Mouse (Mus musculus) G1E (cell line): ENCODE data around the gene Srsf5. TPM values are rescaled to one million over a fixed set of nuclear protein-coding genes. Genes with fewer than 3 reads are reported as not detected.

Source experiments
- ATAC-seq: 2 replicates; pipeline ENCODE4 v1.8.0; 2016; ENCODE audit warnings: mild to moderate bottlenecking; ENCODE audit not compliant: insufficient number of reproducible peaks, poor library complexity, low FRiP score, severe bottlenecking; ENCODE audit errors: extremely low read depth
- DNase-seq: peaks from one replicate; pipeline ENCODE4 v3.0.0; 2012; ENCODE audit warnings: low spot score
- H3K27me3 ChIP-seq: 2 replicates; pipeline ENCODE4 v1.6.1; 2012; ENCODE audit warnings: mild to moderate bottlenecking, low read length, inconsistent platforms; ENCODE audit not compliant: insufficient read depth
- H3K36me3 ChIP-seq: replicated peaks from 2 replicates; pipeline ENCODE3; 2012; ENCODE audit warnings: mild to moderate bottlenecking, inconsistent platforms
- H3K4me1 ChIP-seq: 2 replicates; pipeline ENCODE4 v1.6.1; 2012; ENCODE audit warnings: low read depth, low read length, inconsistent platforms, mixed read lengths; ENCODE audit not compliant: insufficient read depth
- H3K4me3 ChIP-seq: 2 replicates; pipeline ENCODE4 v1.5.1; 2012; ENCODE audit warnings: low read depth, mild to moderate bottlenecking, inconsistent platforms, low read length, moderate library complexity, mixed read lengths
- H3K9me3 ChIP-seq: replicated peaks from 2 replicates; pipeline ENCODE4 v1.6.1; 2012; ENCODE audit warnings: inconsistent platforms
- CTCF ChIP-seq: IDR thresholded peaks from 2 replicates; pipeline ENCODE4 v1.5.1; 2012; ENCODE audit warnings: low read depth, low read length, inconsistent platforms, mixed read lengths
- GATA1 ChIP-seq: IDR thresholded peaks from 2 replicates; pipeline ENCODE4 v1.6.1; 2012; ENCODE audit warnings: borderline replicate concordance, low read length, inconsistent platforms, mixed read lengths
- GATA2 ChIP-seq: IDR thresholded peaks from 2 replicates; pipeline ENCODE4 v1.6.1; 2012; ENCODE audit warnings: low read depth, low read length, inconsistent platforms, borderline replicate concordance
- POLR2AphosphoS5 ChIP-seq: IDR thresholded peaks from 2 replicates; pipeline ENCODE4 v1.6.1; 2012; ENCODE audit warnings: low read depth, low read length, inconsistent platforms; ENCODE audit not compliant: insufficient replicate concordance
- TAL1 ChIP-seq: conservative IDR thresholded peaks from 2 replicates; pipeline ENCODE4 v1.6.1; 2012; ENCODE audit warnings: low read depth, low read length, inconsistent platforms, mixed read lengths
- polyA plus RNA-seq: library from polyadenylated mRNA; stranded (reverse); fragments of >175 nt; gene quantifications from 2 replicates; pipeline ENCODE4 v1.2.3, GENCODE M21; 2012
- total RNA-seq, 2 experiments: library from RNA; stranded (forward) in 1 of 2; stranded (reverse) in 1 of 2; fragments of 200-1000 nt in 1 of 2; fragments of >200 nt in 1 of 2; fragmentation: Nextera tagmentation in 1 of 2; gene quantifications; 2 replicates each; pipeline ENCODE4 v1.2.3; 2014 to 2017

Srsf5 gene
- total and polyA plus RNA-seq, 3 experiments, result 297 to 1,080 (median 656) TPM

GRCm38 (mm10) chr12:80986628-80987027, 41.3 kb downstream of the Srsf5 start:
- Histone ChIP-seq H3K27me3 (peaks cover 35% of the 10 kb centered on the region), H3K9me3 (0 out of 2 replicates have a peak, but pooled peaks cover 2% of the 10 kb centered on the region), H3K4me3 (no peak overlapping the region), H3K4me1 (peaks cover 10% of the 10 kb centered on the region), H3K36me3 (no peaks in the 10 kb centered on the region)
- no peak for DNase-seq
- no peak for ATAC-seq
- no peak for TF ChIP-seq TAL1
- no peak for TF ChIP-seq CTCF
- no peak for TF ChIP-seq GATA1
- no peak for TF ChIP-seq POLR2AphosphoS5
- TF ChIP-seq GATA2, result no peak

GRCm38 (mm10) chr12:80988286-80988685, 43.0 kb downstream of the Srsf5 start:
- TF ChIP-seq POLR2AphosphoS5 (no peak), GATA1 (no peak), GATA2 (no peak), CTCF (no peak), TAL1 (no peak)
- H3K4me1 ChIP-seq, result peaks cover 11% of the 10 kb centered on the region
- H3K4me3 ChIP-seq, result no peak overlapping the region
- H3K9me3 ChIP-seq, result 0 out of 2 replicates have a peak, but pooled peaks cover 2% of the 10 kb centered on the region
- H3K27me3 ChIP-seq, result peaks cover 50% of the 10 kb centered on the region
- ATAC-seq (no peak), DNase-seq (no peak)
- no peaks in the 10 kb centered on the region for H3K36me3 ChIP-seq

GRCm38 (mm10) chr12:80990901-80991445, 45.7 kb downstream of the Srsf5 start:
- Histone ChIP-seq H3K9me3 (peaks cover 9% of the 10 kb centered on the region), H3K36me3 (no peaks in the 10 kb centered on the region), H3K27me3 (peaks cover 63% of the 10 kb centered on the region), H3K4me3 (no peak overlapping the region), H3K4me1 (peaks cover 7% of the 10 kb centered on the region; the same call in 1 of the 2 replicates)
- ATAC-seq, result no peak
- TF ChIP-seq CTCF, result no peak
- TF ChIP-seq POLR2AphosphoS5, result no peak
- TF ChIP-seq GATA1, result no peak
- TF ChIP-seq GATA2, result no peak
- no peak for TF ChIP-seq TAL1
- DNase-seq, result no peak

- no peak for DNase-seq
- no peak for TF ChIP-seq TAL1
- TF ChIP-seq CTCF, result no peak
- no peak for TF ChIP-seq POLR2AphosphoS5
- TF ChIP-seq GATA2, result no peak
- TF ChIP-seq GATA1, result no peak
- Histone ChIP-seq H3K4me1 (peaks cover 7% of the 10 kb centered on the region; the same call in 1 of the 2 replicates), H3K4me3 (no peak overlapping the region), H3K9me3 (peaks cover 9% of the 10 kb centered on the region), H3K27me3 (peaks cover 64% of the 10 kb centered on the region), H3K36me3 (no peaks in the 10 kb centered on the region)
- ATAC-seq, result no peak
Observed at GRCm38 (mm10) chr12:80991806-80992205, 46.5 kb downstream of the Srsf5 start.

- Histone ChIP-seq H3K27me3 (peaks cover 72% of the 10 kb centered on the region), H3K9me3 (peaks cover 9% of the 10 kb centered on the region), H3K4me3 (no peak overlapping the region), H3K36me3 (no peaks in the 10 kb centered on the region), H3K4me1 (peaks cover 7% of the 10 kb centered on the region; the same call in 1 of the 2 replicates)
- DNase-seq, result no peak
- ATAC-seq, result no peak
- no peak for TF ChIP-seq CTCF
- no peak for TF ChIP-seq GATA2
- no peak for TF ChIP-seq GATA1
- no peak for TF ChIP-seq TAL1
- no peak for TF ChIP-seq POLR2AphosphoS5
Observed at GRCm38 (mm10) chr12:80992540-80993122, 47.3 kb downstream of the Srsf5 start.

GRCm38 (mm10) chr12:80993773-80994172, 48.5 kb downstream of the Srsf5 start:
- no peak for DNase-seq
- TF ChIP-seq GATA2, result no peak
- no peak for TF ChIP-seq TAL1
- no peak for TF ChIP-seq CTCF
- TF ChIP-seq GATA1, result no peak
- TF ChIP-seq POLR2AphosphoS5, result no peak
- H3K4me1 ChIP-seq, result peaks cover 7% of the 10 kb centered on the region; the same call in 1 of the 2 replicates
- peaks cover 79% of the 10 kb centered on the region for H3K27me3 ChIP-seq
- no peak overlapping the region for H3K4me3 ChIP-seq
- ATAC-seq, result no peak
- peaks cover 8% of the 10 kb centered on the region for H3K9me3 ChIP-seq
- no peaks in the 10 kb centered on the region for H3K36me3 ChIP-seq
